Mouse (Mus musculus) CH12.LX (cell line): ENCODE results near the gene Hipk1.

ENCODE experiments used
- CHD1 ChIP-seq: IDR thresholded peaks from 2 replicates; pipeline ENCODE4 v1.6.1; 2012; ENCODE audit warnings: low read depth, low read length, improper control_type of control experiment, inconsistent platforms
- CTCF ChIP-seq, 2 experiments: IDR thresholded peaks in 1 of 2; conservative IDR thresholded peaks in 1 of 2; 2 replicates each; pipeline ENCODE4 v1.5.1; 2011 to 2012; ENCODE audit warnings: low read depth in 2 of 2, low read length in 2 of 2, improper control_type of control experiment in 1 of 2, inconsistent platforms in 1 of 2, mild to moderate bottlenecking in 1 of 2, moderate library complexity in 1 of 2
- EP300 ChIP-seq: IDR thresholded peaks from 2 replicates; pipeline ENCODE4 v1.6.1; 2011; ENCODE audit warnings: low read length, improper control_type of control experiment
- KAT2A ChIP-seq: IDR thresholded peaks from 2 replicates; pipeline ENCODE4 v1.6.1; 2012; ENCODE audit warnings: low read length, improper control_type of control experiment, inconsistent platforms; ENCODE audit not compliant: insufficient replicate concordance
- NRF1 ChIP-seq: IDR thresholded peaks from 2 replicates; pipeline ENCODE4 v1.6.1; 2014; ENCODE audit warnings: low read depth, mild to moderate bottlenecking, inconsistent platforms, low read length, improper control_type of control experiment, moderate library complexity
- POLR2A ChIP-seq: IDR thresholded peaks from 2 replicates; pipeline ENCODE4 v1.6.1; 2011; ENCODE audit warnings: low read depth, mild to moderate bottlenecking, improper control_type of control experiment, low read length
- TCF12 ChIP-seq: IDR thresholded peaks from 2 replicates; pipeline ENCODE4 v1.6.1; 2014; ENCODE audit warnings: low read depth, mild to moderate bottlenecking, inconsistent platforms, low read length, improper control_type of control experiment
- USF1 ChIP-seq: IDR thresholded peaks from 2 replicates; pipeline ENCODE4 v1.6.1; 2014; ENCODE audit warnings: low read depth, mild to moderate bottlenecking, inconsistent platforms, low read length, improper control_type of control experiment
- USF2 ChIP-seq: conservative IDR thresholded peaks from 2 replicates; pipeline ENCODE4 v1.6.1; 2011; ENCODE audit warnings: low read depth, low read length, improper control_type of control experiment
- ZKSCAN1 ChIP-seq: IDR thresholded peaks from 2 replicates; pipeline ENCODE4 v1.6.1; 2012; ENCODE audit warnings: low read depth, inconsistent platforms, low read length, improper control_type of control experiment, borderline replicate concordance
- ZMIZ1 ChIP-seq: IDR thresholded peaks from 2 replicates; pipeline ENCODE4 v1.6.1; 2012; ENCODE audit warnings: low read depth, mild to moderate bottlenecking, inconsistent platforms, low read length, improper control_type of control experiment
- ZNF384 ChIP-seq: IDR thresholded peaks from 2 replicates; pipeline ENCODE4 v1.6.1; 2012; ENCODE audit warnings: low read depth, low read length, improper control_type of control experiment, inconsistent platforms

GRCm38 (mm10) chr3:103766789-103767188 lies 24.6 kb downstream of the Hipk1 start:
- TF ChIP-seq KAT2A (no peak), POLR2A (no peak), CTCF (conservative IDR thresholded peaks at IDR 0.05 in 1 of 2, IDR thresholded peaks at IDR 0.05 in 1 of 2; ENCODE audit: low read depth in 2 of 2, low read length in 2 of 2) (no peak), EP300 (no peak), ZNF384 (no peak), USF2 (no peak), TCF12 (no peak), ZMIZ1 (no peak), NRF1 (no peak), USF1 (no peak), ZKSCAN1 (no peak), CHD1 (no peak)
